Mouse (Mus musculus) activated CD4-positive, CD25-positive, alpha-beta regulatory T cell, adult 4 months (primary cell): ENCODE data around the gene Ppard. TPM values are rescaled to one million over a fixed set of nuclear protein-coding genes. Genes with fewer than 3 reads are reported as not detected.
A peak's percentile ranks its signal among the peaks of the same experiment; 100 is the strongest.
"Not testable (repeated sequence)": the region's sequence is repeated elsewhere in the genome, so short reads cannot be mapped to it uniquely, and the experiment has no call there.

Source experiments
- ATAC-seq: one replicate; pipeline ENCODE4 v1.8.0; 2017
- polyA plus RNA-seq, 2 experiments: library from polyadenylated mRNA; unstranded; fragments of 100-300 nt; shearing (Covaris generic); gene quantifications; one replicate each; pipeline ENCODE4 v1.2.1; 2017

Ppard gene
- polyA plus RNA-seq, 2 experiments from 2014 or later, result 1.7 to 1.9 TPM

DNA sequence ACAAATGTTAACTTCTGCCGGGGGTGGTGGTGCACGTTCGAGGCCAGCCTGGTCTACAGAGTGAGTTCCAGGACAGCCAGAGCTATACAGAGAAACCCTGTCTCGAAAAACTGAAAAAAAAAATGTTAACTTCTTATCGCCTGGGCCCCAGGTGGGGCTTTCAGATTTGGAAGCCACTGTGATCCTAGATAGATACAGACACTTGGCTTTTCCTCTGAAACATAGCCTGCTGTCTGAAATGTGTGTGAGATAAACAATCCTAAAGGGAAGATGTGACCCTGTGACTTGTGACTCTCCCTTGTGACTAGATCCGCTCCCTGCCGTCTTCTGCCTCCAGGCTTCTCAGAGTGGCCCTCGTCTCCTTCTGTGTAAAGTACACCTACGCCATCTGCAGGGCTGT lies 85.2 kb downstream of the Ppard start:
- ATAC-seq, result no peak

DNA sequence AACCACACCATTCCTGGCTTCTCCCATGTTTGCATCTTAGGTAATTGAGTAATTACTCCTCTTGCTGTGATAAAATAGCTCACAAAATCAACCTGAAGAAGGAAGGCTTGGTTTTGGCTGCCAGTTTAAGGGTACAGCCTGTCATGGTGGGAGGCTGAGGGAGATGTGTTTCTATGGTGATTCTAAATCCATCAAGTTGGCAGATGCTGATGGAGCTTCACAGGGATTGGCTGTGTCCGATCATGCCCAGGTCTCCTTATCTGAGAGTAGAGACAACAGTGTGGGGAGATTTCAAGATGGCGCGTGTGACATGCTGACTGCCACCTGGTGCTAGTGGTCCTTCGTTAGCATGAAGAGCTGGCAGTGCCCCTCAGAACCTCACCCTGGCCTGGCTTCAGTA lies 89.2 kb downstream of the Ppard start:
- ATAC-seq, result no peak

DNA sequence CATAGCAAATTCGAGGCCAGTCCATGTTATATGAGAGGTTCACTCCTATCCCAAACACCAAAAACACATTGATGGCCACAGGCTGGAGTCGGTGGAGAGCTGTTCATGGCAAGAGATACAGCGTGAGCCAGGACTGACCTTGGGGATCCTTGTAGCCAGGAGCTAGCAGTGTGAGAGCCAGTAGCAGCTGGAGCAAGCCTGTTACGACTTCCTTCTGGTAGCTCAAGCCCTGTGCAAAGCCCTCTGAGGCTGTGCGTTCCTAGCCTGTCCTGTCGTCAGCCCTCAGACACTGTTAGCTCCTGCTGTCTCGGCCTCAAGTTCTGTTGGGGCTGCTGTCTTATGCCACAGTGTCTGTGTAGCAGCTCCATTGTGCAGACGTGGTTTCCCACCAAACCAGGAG lies 91.3 kb downstream of the Ppard start:
- no peak for ATAC-seq

DNA sequence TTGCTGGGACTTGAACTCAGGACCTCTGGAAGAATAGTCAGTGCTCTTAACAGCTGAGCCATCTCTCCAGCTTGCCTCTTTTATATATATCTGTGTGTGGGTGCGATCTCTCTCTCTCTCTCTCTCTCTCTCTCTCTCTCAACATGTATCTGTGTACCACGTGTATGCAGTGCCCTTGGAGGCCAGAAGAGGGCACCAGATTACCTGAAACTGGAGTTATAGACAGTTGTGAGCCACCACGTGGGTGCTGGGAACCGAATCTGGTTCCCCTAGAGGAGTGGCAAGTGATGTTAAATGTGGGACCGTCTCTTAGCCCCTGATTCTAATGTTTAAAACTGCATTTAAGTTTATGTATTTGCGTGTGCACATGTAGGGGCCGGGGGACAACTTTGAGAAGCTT lies 91.9 kb downstream of the Ppard start:
- ATAC-seq, result not testable (repeated sequence)

DNA sequence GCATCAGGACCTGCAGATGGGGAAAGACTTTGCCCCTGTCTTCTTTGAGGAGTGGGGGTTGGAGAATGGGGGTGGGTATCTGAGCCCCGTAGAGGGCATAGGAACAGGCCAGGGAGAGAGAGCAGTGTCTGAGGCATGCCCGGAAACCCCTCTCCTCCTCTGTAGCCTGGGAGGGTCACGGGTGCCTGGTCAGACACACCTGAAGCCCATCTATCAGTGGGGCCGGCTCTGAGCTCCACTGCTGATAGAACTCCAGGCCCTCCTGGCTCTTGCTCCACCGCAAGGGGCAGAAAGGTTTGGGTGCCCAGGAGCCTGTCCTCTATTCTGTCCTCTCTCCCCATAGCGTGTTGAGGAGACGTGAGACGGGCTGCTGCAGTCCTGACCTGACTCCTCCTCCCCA lies 93.3 kb downstream of the Ppard start:
- no peak for ATAC-seq

DNA sequence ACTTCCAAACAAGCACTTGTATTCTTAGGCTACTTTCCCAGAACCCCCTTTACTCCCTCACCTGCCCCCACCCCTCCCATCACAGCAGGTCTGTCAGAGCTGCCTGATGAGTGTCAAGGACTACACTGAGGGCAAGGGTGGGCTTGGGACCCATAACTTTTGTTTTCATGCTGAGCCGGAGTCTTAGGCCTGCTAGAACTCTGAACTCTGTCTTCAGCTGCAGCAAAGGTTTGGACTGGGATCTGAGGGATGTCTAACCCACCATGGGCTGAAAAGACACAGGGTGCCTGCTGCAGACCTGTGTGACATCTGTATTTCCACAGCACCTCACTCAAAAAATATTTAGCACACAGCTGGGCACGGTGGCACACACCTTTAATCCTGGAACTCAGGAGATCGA lies 94.5 kb downstream of the Ppard start:
- ATAC-seq, result no peak

DNA sequence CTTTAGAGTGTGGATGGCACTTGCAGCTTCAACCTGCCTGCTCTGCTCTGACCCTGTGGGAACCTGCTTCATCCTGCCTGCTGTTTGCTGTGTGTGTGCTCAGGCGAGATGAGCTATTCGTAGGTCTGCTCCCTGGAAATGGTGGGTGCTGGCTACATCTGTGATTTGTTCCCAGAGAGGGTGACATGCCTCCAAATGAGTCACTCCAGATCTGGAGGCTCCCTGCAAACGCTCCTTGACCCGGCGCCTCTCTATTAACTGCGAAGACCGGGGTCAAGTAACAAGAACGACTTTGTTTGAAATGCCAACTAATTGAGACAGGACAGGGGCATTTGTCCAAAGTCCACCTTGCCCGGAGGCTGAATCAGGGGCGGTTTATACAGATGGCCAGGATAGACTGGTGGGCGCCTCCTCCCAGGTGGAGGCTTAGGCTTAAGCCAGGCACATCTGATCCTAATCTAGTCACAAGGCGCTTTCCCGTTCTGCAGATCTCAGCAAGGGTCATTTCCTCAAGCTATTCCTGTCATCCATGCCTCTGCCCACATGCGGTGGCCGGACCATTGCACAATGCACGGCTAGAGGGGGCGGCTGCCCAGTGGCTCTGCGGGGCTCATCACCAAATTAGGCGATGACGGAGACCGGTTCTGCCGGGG lies 95.3 kb downstream of the Ppard start:
- ATAC-seq, result no peak

DNA sequence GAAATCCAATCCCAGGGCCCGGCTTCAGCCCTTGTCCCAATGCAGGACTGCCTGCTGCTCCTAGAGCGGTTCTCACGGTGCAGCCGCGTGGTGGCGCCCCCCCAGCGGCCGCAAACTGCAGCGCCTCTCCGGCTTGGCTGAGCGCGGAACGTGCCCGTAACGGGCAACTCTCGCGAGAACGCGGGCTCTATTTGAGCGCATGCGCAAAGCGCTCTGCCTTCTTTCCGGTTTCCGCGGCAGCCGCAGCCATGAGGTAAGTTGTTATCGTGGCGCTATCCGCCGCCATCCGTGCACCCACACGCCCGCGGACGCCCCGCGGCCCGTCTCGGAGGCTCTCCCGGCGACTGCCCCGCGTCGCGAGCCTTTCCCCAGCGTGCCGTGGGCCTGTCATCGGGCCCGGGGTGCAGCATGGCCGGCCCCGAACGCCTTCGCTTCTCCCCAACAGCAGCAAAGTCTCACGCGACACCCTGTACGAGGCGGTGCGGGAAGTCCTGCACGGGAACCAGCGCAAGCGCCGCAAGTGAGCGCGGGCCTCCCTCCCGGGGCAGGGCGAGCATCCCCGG lies 95.9 kb downstream of the Ppard start, which contains the start of gene Rpl10a:
Rpl10a (plus strand) TSS at position 106 of the 563 bp plus-strand sequence.
- ATAC-seq, result peak; percentile 84

DNA sequence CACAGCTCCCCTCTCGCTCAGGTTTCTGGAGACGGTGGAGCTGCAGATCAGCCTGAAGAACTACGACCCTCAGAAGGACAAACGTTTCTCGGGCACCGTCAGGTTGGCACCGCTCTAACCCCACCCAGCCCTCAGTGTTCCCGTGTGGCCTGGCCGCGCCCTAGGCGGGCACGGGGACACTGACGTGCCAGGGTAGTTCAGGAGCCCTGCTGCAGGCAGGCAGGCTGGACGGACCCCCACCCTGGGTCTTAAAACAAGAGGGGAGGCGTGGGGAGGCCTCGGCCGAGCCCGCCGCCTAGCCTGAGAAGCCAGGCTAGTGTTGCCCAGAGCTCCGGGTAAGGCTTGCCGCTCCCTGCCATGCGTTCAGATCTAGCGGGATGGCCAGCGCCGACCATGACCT lies 96.4 kb downstream of the Ppard start:
- ATAC-seq, result no peak

DNA sequence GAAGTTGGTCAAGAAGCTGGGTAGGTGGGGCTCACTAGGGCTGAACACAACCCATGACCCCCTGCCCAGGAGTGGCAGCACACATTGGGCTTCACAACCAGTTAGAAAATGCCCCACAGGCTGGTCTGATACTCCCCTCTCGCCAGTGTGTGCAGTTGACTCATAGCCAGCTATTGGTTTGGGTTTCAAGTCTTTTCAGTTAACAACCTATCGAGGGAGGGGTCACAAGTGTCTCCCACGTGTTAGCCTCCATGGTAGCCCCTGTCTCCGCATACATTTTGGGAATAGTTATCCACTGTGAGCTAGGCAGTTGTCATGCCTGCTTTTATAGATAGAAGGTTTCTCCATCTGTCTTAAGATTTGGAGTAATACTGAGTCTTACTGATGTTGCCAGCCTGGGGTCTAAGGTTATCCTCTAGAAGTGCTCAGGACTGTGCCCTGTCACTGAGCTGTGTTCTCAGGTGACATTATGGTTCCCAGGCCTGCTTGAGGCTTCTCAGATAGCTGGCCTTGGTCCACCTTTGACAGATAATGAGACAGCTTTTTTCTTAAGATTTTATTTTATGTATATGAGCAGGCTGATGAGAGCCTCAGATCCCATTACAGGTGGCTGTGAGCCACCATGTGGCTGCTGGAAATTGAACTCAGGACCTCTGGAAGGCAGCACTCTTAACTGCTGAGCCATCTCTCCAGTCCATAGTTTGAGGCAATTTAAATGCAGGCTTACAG lies 97.2 kb downstream of the Ppard start:
- ATAC-seq, result no peak

DNA sequence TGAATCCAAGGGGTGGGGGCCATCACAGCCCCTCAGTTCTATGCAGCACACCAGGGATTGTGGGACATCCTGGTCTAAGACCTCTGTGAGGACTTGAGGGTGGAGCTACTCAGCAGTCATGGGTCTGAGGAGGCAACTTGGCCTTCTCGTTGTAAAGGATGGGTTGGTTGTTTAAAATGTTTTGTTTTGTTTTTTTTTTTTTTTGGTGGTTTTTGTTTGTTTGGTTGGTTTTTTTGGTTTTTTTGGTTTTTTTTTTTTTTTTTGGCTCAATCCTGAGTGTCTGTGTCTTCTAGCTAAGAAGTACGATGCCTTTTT lies 97.7 kb downstream of the Ppard start:
- no peak for ATAC-seq

DNA sequence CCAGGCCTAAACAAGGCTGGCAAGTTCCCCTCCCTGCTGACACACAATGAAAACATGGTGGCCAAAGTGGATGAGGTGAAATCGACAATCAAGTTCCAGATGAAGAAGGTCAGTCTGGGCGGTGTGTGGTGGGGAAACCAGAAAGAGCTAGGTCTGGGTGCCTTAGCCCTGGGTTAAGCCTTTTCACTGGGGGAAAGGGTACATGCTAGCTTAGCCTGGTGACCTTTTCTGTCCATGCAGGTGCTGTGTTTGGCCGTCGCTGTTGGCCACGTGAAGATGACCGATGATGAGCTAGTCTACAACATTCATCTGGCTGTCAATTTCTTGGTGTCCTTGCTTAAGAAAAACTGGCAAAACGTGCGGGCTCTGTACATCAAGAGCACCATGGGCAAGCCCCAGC lies 98.1 kb downstream of the Ppard start:
- ATAC-seq, result not testable (repeated sequence)

DNA sequence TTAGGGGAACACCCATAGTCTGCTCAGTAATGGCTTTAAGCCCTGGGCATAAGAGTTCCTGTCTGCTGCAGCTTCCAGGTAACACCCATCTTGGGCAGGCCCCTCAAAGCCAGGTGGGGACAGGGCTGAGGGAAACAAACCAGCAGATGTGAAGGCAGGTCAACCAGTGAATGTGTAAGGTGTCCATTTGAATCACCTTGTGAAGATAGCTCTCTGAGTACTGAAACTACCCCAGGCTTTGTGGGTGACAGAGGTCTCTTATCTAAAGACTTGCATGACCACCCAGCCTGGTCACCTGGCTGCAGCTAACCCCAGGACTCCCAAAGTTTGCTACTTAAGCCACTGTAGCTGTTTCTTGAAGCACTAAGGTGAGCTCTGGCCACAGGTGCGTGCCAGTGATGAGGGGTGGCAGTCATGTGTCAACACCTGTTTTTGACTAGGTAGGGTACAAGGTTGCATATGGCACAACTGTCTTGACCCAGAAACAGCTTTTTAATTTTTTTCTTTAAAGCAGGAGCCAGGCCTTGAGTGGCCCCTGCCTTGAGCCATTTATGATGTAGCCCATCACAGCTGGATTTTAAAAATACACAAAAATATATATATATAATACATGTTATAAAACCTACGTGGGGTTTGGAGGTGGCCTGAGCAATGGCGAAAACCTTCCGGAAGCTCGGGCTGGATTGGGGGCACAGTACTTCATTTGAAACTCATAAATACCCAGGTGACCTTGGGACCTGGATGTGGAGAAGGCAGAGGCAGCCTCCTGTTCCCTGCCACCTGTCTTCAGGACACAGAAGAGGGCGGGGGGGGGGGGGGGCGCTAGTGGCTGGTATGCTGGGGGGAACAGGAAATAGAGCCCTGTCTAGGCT lies 99.0 kb downstream of the Ppard start:
- no peak for ATAC-seq

DNA sequence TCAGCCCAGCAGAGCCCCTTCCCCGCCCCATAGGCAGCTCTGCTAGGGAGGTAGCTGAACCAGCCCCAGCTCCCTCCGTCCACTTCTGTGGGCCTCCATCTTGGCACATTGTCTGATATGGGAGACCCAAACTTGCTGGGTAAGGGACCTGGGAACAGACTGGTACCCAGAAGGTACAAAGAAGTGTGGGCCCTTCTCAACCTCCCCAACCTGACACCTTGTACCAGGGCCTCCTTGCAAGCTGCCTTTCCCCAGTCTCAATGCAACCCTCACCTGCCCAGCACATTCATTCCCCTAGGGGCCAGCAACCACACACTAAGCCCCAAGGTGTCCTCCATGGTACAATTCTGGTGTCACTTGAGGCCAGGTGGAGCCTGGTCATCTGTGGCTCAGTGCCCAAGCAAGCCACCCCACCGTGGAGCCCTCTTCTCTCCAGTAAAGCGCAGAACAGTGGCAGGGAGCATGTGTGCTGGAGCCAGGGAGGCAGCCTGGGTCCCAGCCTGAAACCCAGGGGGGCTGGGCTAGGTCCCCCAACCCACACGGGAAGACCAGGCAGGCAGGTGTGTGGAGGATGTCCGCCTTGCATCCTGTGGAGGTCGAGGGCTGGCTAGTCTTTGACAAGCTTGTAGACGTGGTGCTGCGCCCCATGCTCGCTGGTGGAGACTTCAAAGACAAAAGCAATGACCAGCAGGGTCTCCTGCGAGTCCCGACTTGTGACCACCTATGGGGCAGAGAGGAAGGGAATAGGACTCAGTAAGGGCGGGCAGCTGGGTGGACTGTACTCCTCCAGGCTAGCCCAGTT lies 99.8 kb downstream of the Ppard start:
- no peak for ATAC-seq

DNA sequence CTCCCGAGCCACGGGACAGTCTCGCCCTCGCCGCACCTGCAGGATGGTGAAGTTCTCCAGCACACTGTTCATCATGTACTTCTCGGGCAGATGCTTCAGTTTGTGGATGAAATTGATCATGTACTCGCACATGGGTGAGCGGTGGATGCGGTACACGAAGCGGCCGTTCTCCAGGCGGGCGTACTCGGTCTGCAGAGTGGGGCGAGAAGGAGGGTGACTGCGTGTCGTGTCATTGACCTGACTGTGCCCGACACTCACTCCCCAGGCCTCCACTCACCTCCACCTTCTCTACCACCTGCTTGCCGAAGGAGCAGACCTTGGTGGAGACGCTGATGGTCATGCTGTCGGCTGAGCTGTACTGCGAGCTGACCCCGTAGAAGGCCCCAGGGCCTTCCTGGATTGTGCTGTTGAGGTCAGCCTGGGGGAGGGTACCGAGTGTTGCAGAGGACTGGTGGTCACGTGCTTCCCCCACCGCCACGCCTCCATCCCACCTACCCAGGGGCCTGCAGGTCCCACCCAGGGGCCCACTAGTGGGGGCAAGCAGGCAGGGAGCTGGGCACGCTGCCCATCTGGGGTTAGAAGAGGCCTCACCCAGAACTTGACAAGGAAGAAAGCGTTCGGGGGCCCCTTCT lies 100.5 kb downstream of the Ppard start:
- no peak for ATAC-seq

DNA sequence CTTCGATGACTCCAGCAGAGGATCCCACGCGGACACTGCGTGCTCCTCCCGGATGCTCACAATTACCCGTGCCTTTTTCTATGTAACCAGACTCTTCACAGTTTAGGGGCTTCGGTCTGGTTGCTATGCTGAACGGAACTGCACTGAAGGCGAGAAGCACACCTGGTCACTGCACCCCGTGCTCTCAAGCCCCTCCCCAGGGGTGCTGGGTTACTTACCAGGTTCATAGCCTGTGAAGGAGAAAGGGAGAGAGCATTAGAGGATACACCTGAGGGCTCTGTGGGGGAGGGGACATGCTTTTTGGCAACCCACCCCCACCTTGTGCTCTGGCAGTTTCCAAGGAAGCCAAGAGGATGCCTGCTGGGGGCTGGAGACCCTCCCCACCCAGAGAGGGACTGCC lies 102.8 kb downstream of the Ppard start:
- no peak for ATAC-seq

DNA sequence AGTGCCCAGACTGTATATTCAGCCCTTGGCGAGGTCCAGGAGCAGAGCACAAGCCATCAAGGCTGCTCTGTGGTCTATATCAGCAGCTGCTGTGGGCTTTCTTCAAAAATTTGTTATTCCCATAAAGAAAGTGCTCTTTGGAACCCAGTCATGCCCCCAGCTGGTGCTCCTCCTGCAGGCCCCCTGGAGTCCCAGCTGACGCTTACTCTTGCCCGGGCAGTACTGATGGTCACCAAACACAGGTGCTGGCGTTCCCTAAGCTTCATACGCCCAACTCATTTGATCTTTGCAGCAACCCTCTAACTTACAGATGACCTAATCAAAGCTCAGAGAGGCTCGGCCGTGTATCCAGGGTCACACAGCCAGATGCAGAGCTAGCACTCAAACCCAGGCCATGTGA lies 105.0 kb downstream of the Ppard start:
- ATAC-seq, result no peak

DNA sequence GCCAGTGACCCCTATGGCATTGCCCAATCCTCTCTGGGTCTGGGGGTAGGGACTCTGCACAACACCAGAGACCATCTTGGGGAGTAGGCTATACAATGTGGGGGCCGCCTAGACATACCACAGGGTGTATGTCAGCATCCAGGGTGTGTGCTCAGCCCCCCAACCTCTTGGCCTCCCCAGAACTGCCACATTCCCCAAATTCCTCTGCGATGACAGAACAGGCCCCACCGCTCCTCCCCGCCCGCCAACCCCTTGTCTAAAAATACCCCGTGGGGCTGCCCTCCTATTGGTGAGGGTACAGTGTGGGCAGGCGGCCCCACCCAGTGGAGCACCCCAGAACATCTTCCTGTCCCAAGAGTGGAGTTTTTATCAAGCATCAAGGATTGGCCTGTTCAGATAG lies 108.1 kb downstream of the Ppard start:
- no peak for ATAC-seq

DNA sequence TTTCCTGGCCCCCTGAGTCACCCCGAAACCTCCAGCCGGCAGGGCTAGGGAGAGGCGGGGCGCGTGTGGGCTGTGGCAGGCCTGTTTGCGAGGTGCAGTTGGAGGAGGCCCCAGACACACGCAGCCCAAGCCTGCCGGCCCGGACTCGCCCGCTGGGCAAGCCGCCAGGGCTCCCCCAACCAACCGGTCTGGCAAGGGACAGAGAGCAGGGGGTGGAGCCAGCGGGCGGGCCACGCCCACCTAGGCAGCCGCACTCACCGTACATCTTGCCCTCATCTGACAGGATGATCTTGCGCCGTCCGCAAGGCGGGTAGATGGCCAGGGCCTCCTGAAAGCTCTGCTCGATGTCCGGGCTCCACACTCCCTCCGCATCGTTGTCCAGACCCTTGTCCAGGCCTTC lies 108.6 kb downstream of the Ppard start:
- no peak for ATAC-seq

DNA sequence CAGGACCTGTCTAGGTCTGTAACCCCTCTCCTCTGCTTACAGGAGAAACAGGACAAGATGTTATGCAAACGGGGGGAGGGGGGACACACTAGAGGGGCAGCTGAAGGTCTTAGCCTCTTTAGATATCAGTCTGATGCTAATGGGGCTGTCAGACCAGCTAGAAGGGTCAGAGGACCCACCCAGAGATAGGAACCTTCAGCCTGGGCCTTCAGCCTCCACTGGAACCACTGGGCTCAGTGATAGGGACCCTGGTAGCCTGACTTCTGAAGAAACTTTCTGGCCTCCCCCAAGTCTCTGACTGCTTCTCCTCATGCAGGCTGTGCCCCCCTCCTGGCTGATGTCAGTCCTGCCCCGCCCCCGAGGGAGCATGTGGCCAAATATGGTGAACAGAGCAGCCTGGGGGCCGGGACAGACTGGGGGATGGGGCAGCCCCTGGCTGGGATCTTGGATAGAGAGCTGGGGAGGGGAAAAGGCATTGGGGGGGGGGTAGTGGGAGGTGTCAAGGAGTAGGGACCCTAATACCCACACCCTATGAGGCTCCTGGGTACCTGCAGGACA lies 111.6 kb downstream of the Ppard start:
- ATAC-seq, result no peak

DNA sequence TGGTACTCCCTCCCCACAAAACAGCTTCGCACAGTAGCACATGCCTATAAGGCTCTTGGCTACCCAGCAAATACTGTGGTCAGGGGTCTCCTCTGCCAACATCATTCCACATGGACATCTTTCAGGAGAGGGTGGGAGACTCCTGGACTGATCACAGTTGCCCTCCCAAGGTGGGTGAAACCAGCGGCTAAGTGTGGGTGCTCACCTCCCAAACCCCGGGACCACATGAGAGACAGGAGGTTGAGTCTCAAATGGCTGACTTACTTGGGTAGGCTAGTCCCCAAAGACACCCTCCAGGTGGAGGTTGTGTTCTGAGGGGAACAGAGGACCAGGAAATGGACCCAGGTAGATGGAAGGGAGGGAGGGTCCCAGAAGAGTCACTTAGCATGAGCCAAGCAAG lies 112.2 kb downstream of the Ppard start:
- no peak for ATAC-seq

DNA sequence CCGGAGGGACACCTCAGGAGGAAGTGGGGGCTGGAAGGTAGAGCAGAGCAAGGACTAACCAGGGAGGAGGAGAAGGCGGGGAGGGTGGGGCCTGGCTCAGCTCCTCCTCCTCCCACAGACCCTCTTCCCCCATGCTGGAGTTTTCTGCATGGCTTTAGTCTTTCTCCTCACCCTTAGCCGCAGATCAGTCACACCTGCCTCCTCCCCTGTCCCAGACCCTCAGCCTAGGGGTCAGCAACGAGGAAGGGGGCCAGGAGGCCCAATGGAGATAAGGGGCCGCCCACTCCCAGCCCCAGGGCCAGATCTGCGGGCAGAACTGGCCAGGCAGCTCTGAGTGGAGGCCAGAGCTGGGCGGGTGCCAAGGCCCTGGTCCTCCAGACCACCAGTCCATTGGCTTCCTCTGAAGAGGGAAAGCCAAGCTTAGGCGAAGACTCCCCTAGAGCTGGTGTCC lies 112.8 kb downstream of the Ppard start:
- ATAC-seq, result no peak
